Mouse (Mus musculus): ENCODE measurements around the gene Tmem107. TPM values are rescaled to one million over a fixed set of nuclear protein-coding genes. Genes with fewer than 3 reads are reported as not detected.
A peak's percentile ranks its signal among the peaks of the same experiment; 100 is the strongest.

Gene Tmem107
- total RNA-seq, 1 experiment from 2014 or later = 12.0 TPM

DNA sequence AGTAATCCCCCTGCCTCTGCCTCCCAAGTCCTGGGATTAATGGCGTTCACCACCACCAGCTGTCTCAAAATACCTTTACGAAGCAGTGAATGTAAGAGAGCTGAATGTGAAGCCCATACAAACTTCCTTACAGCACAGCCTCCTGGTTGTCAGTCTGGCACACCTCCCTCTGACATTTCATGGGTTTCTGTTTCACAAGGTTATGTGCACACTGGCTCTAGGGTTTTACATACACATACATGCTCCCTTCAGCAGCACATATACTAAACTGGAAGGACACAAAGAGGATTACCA, 4.1 kb downstream of the Tmem107 start:
- DNase-seq = no peak

DNA sequence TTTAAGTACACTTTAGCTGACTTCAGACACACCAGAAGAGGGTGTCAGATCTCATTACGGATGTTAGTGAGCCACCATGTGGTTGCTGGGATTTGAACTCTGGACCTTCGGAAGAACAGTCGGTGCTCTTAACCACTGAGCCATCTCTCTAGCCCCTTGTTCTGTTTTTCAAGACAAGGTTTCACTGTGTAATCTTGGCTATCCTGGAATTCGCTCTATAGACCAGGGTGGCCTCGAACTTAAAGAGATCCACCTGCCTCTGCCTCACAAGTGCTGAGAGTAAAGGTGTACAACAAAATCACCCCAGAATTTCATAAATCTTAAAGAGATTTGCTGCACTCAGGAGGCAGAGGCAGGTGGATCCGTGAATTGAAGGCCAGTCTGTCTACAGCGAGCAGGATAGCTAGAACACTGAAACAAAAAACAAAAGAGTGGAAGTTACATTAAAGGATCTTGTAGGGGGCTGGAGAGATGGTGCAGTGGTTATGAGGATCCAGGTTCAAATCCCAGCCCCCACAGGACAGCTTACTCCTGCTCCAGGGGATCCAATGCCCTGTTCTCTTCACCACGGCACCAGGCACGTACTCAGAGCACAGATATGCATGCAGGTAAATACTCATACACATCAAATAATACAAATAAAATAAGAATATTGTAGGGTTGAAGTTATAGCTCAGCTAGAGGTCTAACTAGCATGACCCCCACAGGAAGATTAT, 5.3 kb downstream of the Tmem107 start:
- DNase-seq = peak; percentile 4

DNA sequence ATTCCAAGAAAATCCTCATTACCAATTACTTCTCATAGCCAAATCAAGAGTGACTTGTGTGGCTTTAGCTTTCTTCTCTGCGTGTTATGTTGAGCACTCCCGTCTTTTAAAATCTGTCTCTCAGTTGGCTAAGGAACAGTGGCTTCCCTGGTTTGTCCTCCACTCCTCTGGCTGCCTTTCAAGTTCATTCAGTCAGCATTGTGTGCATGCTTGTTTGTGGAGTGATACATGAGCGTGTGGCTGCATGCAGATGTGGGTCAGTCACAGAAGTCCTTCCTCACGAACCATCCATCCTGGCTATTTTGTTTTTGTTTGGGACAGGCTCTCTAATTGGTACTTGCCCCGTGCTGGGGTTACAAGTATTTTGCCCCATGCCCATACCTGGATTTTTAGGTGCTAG, 6.0 kb downstream of the Tmem107 start:
- peak; percentile 64 for DNase-seq

GRCm38 (mm10) chr11:69077316-69077715, 6.7 kb downstream of the Tmem107 start:
- peak; percentile 54 for DNase-seq

DNA sequence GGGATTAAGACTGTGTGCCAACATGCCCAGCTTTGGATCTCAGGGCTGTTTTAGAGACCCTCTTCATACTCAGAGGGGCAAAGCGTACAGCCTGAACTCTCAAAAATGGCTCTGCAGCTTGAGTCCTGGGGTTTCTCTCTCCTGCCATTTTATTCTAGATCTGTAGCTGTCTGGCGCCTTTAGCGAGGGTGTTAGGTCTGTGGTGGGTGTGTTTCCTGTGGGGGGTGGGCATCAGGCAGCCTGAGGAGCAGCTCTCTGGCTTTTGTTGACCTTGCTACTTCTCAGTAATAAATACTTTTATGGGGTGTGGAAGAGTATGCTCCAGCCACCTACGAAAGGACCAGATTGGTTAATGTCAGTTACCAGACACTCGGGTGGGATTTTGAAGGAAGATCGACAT, 7.4 kb downstream of the Tmem107 start:
- DNase-seq = peak; percentile 2

GRCm38 (mm10) chr11:69078805-69079438, 8.3 kb downstream of the Tmem107 start:
- peak; percentile 45 for DNase-seq

- DNase-seq = peak; percentile 3
Observed at GRCm38 (mm10) chr11:69080102-69080854, 9.7 kb downstream of the Tmem107 start.

DNA sequence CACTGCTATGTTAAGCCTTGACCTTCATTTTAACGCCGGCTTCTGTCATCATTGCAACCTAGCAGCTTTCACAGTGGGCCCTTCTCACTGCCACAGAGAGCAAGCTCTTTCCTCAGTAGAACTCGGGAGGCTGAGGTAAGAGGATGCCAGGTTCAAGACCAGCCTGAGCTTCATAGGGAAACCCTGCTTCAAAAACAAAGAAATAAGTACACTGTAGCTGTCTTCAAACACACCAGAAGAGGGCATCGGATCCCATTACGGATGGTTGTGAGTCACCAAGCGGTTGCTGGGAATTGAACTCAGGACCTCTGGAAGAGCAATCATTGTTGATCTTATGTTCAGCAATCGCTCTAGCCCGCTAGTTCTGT, 10.2 kb downstream of the Tmem107 start:
- peak; percentile 15 for DNase-seq

- peak; percentile 2 for DNase-seq
Observed at GRCm38 (mm10) chr11:69081613-69082012, 11.0 kb downstream of the Tmem107 start.

GRCm38 (mm10) chr11:69085608-69086007, 15.0 kb downstream of the Tmem107 start:
- DNase-seq = peak; percentile 2

- DNase-seq = peak; percentile 7
Observed at GRCm38 (mm10) chr11:69086390-69086789, 15.8 kb downstream of the Tmem107 start.

DNA sequence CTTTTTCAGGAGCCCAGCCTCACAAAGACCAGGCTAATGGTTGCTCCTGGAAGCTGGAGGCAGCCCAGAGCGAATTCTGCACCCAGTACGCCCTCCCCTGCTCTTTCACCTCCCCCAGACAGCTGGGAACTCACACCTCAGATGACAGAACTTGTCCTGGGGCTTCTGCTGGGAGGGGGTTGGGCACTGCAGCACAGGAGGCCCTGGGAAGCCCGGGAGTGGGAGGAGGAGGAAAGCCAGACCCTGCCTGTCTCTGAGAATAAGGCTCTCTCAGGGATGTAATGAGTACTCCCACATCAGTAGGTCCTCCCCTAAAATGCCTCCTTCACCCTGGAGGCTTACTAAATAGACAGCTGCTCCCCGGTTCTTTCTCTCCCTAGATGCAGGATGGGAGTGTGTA, 16.5 kb downstream of the Tmem107 start:
- DNase-seq = peak; percentile 49

GRCm38 (mm10) chr11:69087597-69087996, 17.0 kb downstream of the Tmem107 start:
- DNase-seq = peak; percentile 2

- DNase-seq = peak; percentile 95
Observed at GRCm38 (mm10) chr11:69088103-69088855, 17.7 kb downstream of the Tmem107 start, which contains the start of gene Vamp2. Vamp2 (plus strand) TSS chr11:69088490.

- peak; percentile 16 for DNase-seq
Observed at GRCm38 (mm10) chr11:69088856-69089615, 18.4 kb downstream of the Tmem107 start.

DNA sequence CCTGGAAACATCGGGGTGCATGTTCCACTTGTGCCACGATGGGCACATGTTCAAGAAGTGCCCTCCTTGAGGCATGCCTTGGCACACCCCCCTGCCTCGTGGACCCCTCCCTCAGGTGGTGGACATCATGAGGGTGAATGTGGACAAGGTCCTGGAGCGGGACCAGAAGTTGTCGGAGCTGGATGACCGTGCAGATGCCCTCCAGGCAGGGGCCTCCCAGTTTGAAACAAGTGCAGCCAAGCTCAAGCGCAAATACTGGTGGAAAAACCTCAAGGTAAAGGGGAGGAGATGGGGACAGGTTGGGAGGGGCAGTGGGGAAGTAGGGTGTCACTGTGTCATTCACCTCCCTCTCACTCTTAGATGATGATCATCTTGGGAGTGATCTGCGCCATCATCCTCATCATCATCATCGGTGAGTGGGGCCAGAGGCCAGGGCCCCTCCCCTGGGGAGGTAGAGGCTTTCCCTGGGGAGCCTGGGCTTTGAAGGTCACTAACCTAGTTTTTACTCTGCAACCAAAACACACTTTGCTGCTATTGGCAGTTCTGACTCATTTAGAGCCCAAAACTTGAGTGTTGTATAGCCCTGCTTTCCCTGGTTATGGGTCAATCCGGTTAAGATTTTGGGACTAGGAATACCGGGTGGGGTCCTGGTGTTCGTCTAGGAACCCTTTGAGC, 19.1 kb downstream of the Tmem107 start:
- DNase-seq = peak; percentile 70

- DNase-seq = peak; percentile 2
Observed at GRCm38 (mm10) chr11:69090367-69090766, 19.8 kb downstream of the Tmem107 start.

DNA sequence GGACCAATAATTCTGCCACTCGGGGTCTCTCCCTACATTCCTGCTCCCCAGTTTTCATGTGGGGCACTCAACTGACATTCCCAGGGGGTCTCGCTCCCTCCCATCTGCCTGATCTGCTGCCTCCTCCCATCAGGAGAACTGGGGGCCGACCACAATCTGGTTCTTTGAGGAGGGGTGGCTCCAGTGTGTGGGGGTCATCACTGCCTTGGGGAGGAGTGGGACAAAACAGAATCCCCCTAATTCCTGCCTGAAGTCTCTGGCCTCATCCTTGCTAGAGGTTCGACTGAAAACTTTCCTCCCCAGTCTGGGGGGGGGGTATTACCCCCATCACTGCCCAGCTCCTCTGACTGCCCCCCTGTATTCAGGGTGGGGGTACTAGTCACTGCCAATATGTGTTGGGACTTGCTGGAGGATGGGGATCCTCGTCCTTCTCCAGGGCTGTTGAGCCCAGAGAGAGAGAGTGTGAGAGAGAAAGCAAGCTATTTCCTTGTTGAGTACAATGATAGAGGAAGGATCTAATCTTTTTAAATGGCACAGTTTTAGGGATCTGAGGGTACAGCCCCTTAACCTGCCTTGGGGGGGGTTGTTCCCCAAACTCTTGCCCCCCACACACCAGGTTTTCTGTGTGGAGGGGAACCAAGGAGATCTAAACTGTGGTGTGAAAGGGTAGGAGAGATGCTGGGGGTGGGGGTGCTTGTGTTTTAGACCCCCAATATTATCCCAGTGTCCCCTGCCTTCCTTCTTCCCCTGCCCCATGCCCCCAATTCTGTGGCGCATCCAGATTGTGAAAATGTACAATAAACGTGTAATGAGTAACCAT, 21.2 kb downstream of the Tmem107 start:
- DNase-seq = no peak

DNA sequence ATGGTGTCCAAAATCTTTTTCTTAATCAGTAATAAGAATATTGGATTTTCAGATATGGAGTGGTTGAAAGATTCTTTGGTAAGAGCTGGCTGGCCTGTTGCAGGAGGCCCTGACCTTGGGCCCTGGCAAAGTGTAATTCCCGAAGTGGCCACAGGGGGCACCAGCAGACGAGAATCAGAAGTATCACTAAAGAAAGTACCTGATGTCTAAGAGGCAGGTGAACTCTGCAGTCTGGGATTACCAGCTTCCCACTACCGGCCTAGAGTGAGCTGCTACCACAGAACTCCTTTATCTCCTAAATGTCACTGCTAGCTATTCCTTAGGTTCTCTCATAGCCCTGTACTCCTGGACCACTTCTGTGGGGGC, 21.8 kb downstream of the Tmem107 start:
- peak; percentile 92 for DNase-seq

- peak; percentile 27 for DNase-seq
Observed at GRCm38 (mm10) chr11:69092871-69093270, 22.3 kb downstream of the Tmem107 start.

Data from adrenal gland, postnatal 14 days (tissue).